Mouse (Mus musculus) embryonic facial prominence, embryonic 11.5 days (tissue): ENCODE measurements at regions not wholly inside any gene's neighbourhood (a gene's known extent, or its start where the extent isn't known, plus 50 kb on each side); places are given as distances from the start of the nearest gene placed in this dataset.

Experiments
- ATAC-seq: fragments of 200-750 bp; cut with Nextera tagmentation; replicated peaks from 2 replicates; pipeline ENCODE4 v1.8.0; 2017; ENCODE audit warnings: low read depth; ENCODE audit not compliant: insufficient number of reproducible peaks, low FRiP score, low TSS enrichment
- DNase-seq: peaks from one replicate; pipeline ENCODE4 v3.0.0-alpha.2; 2015; ENCODE audit warnings: low spot score
- H3K27ac ChIP-seq: fragments of 300-500 bp; sonication (generic); replicated peaks from 2 replicates; pipeline ENCODE4 v1.5.1; 2014; ENCODE audit warnings: mild to moderate bottlenecking, low read depth, low read length, control low read depth
- H3K27me3 ChIP-seq: fragments of 300-500 bp; sonication (generic); 2 replicates; pipeline ENCODE4 v1.6.1; 2014; ENCODE audit warnings: mild to moderate bottlenecking, low read length, moderate library complexity, mixed read lengths; ENCODE audit not compliant: control insufficient read depth, insufficient read depth
- H3K36me3 ChIP-seq: fragments of 300-500 bp; sonication (generic); replicated peaks from 2 replicates; pipeline ENCODE4 v1.6.1; 2014; ENCODE audit warnings: low read depth, mild to moderate bottlenecking, low read length, moderate library complexity, mixed read lengths; ENCODE audit not compliant: control insufficient read depth, insufficient read depth
- H3K4me1 ChIP-seq: fragments of 300-500 bp; sonication (generic); 2 replicates; pipeline ENCODE4 v1.6.1; 2014; ENCODE audit warnings: low read length, mixed read lengths; ENCODE audit not compliant: control insufficient read depth, insufficient read depth
- H3K4me2 ChIP-seq: fragments of 300-500 bp; sonication (generic); 2 replicates; pipeline ENCODE4 v1.6.1; 2014; ENCODE audit warnings: low read depth, mild to moderate bottlenecking, control low read depth, low read length, moderate library complexity
- H3K4me3 ChIP-seq: fragments of 300-500 bp; sonication (generic); 2 replicates; pipeline ENCODE4 v1.5.1; 2014; ENCODE audit warnings: low read depth, low read length, control low read depth
- H3K9ac ChIP-seq: fragments of 300-500 bp; sonication (generic); replicated peaks from 2 replicates; pipeline ENCODE4 v1.6.1; 2014; ENCODE audit warnings: mild to moderate bottlenecking, control low read depth, low read length
- H3K9me3 ChIP-seq: fragments of 300-500 bp; sonication (generic); replicated peaks from 2 replicates; pipeline ENCODE4 v1.6.1; 2016; ENCODE audit warnings: mild to moderate bottlenecking, low read length, inconsistent platforms, mixed read lengths; ENCODE audit not compliant: control insufficient read depth
- WGBS: fragments of 180-500 bp; shearing (Covaris S2); extraction: QIAGEN DNeasy Blood & Tissue Kit; methylation state at CpG from one replicate; pipeline ENCODE4 v1.1.7; 2014; 5-methylcytosine and 5-hydroxymethylcytosine counted together

DNA sequence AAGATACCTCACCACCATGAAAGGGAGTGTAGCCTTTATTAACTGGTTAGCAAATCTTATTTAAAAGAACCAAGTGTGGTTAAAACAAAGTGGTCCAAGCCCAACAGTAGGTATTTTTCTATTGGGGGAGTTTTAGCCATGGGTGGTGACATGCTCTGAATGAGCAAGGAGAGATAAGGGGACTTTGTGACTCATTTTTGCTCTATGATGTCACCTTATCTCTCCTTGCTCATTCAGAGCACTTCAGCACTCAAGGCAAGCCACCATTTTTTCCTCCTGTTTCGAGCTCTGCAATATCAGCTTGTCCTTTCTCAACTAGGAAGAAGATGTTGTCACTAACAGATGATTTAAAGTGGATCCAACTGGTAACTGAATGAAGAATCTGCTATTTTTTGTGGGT, 78.9 kb upstream of the Cxadr start:
- Histone ChIP-seq H3K4me1 (no peaks in the 10 kb centered on the region), H3K9me3 (no peaks in the 10 kb centered on the region), H3K4me2 (no peak overlapping the region), H3K27ac (no peak overlapping the region), H3K27me3 (no peaks in the 10 kb centered on the region), H3K9ac (no peak overlapping the region), H3K4me3 (no peak overlapping the region), H3K36me3 (no peaks in the 10 kb centered on the region)
- WGBS = 70% methylated on average over 1 of the region's 1 CpGs
- ATAC-seq (no peak), DNase-seq (no peak)

DNA sequence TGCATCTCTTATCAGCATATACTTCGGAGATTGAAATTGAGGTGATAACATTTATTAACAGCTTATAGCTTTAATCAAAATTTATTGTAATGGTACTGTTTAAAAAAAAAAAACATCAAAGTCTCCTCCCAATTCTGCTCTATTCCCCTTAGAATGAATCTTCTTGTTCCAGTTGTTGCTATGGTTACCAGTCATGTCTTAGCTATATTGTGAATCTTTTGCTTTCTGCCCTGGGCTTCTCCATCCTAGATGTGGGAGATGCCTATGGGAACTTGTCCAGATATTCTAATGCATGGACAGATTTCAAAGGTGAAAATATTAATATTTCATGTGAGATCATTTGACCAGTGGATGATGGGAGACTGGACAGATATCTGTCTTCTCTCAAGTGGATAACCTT, 79.5 kb upstream of the Cxadr start:
- 86% methylated on average over 1 of the region's 1 CpGs for WGBS
- ATAC-seq = no peak
- H3K4me2 ChIP-seq = no peak overlapping the region
- H3K27me3 ChIP-seq = no peaks in the 10 kb centered on the region
- H3K9me3 ChIP-seq = no peaks in the 10 kb centered on the region
- DNase-seq = no peak
- H3K4me3 ChIP-seq = no peak overlapping the region
- H3K27ac ChIP-seq = no peak overlapping the region
- H3K9ac ChIP-seq = no peak overlapping the region
- no peaks in the 10 kb centered on the region for H3K36me3 ChIP-seq
- no peaks in the 10 kb centered on the region for H3K4me1 ChIP-seq

DNA sequence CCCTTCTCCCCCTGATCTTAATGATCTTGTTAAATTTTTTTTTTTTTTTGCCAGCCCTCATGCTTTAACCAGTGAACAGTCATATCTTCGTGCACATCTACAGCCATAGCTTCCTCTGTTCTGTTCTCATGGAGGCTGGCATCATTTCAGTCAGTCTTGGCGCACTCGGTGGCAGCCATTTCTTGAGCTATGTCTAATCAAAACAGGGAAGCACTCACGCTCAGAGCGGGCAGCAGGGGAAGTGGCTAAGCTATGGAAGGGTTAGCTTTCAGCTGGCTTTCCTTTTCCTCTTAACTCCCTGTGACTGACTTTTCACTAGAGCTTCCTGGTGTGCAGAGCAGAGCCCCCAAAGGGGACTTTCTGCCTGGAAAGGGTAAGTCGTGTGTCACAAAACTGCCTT, 83.7 kb upstream of the Cxadr start:
- H3K4me3 ChIP-seq = no peak overlapping the region
- H3K36me3 ChIP-seq = no peaks in the 10 kb centered on the region
- no peaks in the 10 kb centered on the region for H3K27me3 ChIP-seq
- H3K9me3 ChIP-seq = no peaks in the 10 kb centered on the region
- peak; percentile 35 for DNase-seq
- no peak overlapping the region for H3K4me2 ChIP-seq
- no peak for ATAC-seq
- no peaks in the 10 kb centered on the region for H3K4me1 ChIP-seq
- no peak overlapping the region for H3K9ac ChIP-seq
- WGBS = 45% methylated on average over 6 of the region's 6 CpGs
- no peak overlapping the region for H3K27ac ChIP-seq

DNA sequence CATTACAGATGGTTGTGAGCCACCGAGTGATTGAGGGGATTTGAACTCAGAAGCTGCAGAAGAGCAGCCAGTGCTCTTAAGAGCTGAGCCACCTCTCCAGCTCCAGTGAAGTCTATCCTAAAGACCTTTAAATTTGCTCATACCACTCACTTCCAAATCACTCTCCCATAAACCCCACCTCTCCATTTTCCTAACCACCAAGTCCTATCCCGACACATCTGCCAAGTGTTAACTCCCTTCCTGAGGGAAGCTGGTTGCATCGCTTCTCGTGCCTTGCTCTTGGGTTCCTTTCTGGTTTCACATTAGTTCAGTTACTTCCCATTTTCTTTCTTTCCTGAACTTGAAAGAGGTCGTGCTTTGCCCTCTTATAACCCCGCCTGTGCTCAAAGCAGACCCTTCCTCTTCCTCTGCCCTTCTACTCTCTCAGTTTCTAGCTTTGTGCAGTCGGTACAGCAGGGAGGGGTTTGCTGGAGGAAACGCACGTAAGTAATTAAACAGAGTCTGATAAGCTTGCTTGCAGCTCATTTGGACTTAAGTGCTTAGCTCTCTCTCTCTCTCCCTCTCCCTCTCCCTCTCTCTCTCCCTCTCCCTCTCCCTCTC, 84.4 kb upstream of the Cxadr start:
- peak; percentile 26 for DNase-seq
- Histone ChIP-seq H3K9ac (no peak overlapping the region; the same call in 1 of the 2 replicates), H3K27me3 (no peaks in the 10 kb centered on the region), H3K4me2 (no peak overlapping the region; the same call in 1 of the 2 replicates), H3K36me3 (no peaks in the 10 kb centered on the region), H3K4me3 (no peak overlapping the region), H3K4me1 (no peaks in the 10 kb centered on the region), H3K27ac (no peak overlapping the region), H3K9me3 (no peaks in the 10 kb centered on the region)
- ATAC-seq = no peak
- 41% methylated on average over 9 of the region's 9 CpGs for WGBS

GRCm38 (mm10) chr16:78211687-78212086, 89.6 kb upstream of the Cxadr start:
- Histone ChIP-seq H3K4me3 (no peak overlapping the region), H3K4me2 (no peak overlapping the region), H3K27me3 (no peaks in the 10 kb centered on the region), H3K4me1 (no peaks in the 10 kb centered on the region), H3K27ac (no peak overlapping the region), H3K9me3 (no peaks in the 10 kb centered on the region), H3K9ac (no peak overlapping the region), H3K36me3 (no peaks in the 10 kb centered on the region)
- WGBS = 75% methylated on average over 8 of the region's 8 CpGs
- ATAC-seq (no peak), DNase-seq (no peak)

- H3K4me2 ChIP-seq = no peak overlapping the region
- H3K27ac ChIP-seq = no peak overlapping the region
- H3K4me3 ChIP-seq = no peak overlapping the region
- no peaks in the 10 kb centered on the region for H3K27me3 ChIP-seq
- no peaks in the 10 kb centered on the region for H3K9me3 ChIP-seq
- WGBS = 83% methylated on average over 5 of the region's 5 CpGs
- no peak for DNase-seq
- H3K36me3 ChIP-seq = no peaks in the 10 kb centered on the region
- no peak for ATAC-seq
- no peaks in the 10 kb centered on the region for H3K4me1 ChIP-seq
- H3K9ac ChIP-seq = no peak overlapping the region
Observed at GRCm38 (mm10) chr16:78208321-78208720, 93.0 kb upstream of the Cxadr start.

- DNase-seq (no peak), ATAC-seq (no peak)
- H3K27ac ChIP-seq = no peak overlapping the region
- H3K36me3 ChIP-seq = no peaks in the 10 kb centered on the region
- H3K4me3 ChIP-seq = no peak overlapping the region
- H3K27me3 ChIP-seq = no peaks in the 10 kb centered on the region
- 79% methylated on average over 9 of the region's 9 CpGs for WGBS
- no peaks in the 10 kb centered on the region for H3K9me3 ChIP-seq
- H3K4me2 ChIP-seq = no peak overlapping the region
- no peaks in the 10 kb centered on the region for H3K4me1 ChIP-seq
- no peak overlapping the region for H3K9ac ChIP-seq
Observed at GRCm38 (mm10) chr16:78204332-78204731, 97.0 kb upstream of the Cxadr start.

DNA sequence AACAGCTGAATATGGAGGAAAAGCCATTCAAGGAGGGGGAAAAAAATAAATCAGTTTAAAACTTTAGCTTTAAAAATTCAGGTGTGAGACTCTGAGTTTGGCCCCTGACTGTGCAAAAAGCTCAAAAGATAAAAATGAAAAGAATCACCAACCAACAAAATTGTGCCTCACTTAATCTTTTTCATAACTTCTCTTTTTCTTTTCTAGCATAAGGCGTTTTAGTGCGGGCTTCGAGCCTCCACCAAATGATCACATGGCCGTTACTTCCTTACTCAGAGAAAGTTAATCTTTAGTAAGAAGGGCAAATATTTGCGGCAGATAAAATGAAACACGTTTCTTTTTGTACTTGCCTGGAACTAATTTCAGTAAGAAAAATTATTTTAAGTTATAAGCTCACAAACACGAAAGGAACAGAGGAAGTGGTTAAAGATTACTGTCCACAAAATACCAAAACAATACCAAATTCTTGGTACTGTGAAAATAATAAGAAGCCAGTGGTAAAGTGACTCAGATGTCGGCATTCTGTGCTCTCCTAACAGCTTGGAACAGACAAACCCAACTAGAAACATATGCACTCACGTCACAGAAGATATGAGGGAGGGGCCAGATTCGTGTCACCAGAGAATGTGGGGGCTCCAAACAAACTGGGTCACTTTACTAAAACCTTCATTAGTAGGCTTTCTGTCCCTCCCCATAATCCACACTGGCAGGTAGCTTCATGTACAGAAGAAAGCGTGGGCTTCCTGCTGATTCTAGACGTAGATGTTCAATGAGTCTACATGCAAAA, 101.1 kb upstream of the Cxadr start:
- no peaks in the 10 kb centered on the region for H3K9me3 ChIP-seq
- H3K27ac ChIP-seq = no peak overlapping the region
- no peak for ATAC-seq
- H3K27me3 ChIP-seq = no peaks in the 10 kb centered on the region
- H3K4me3 ChIP-seq = no peak overlapping the region
- no peaks in the 10 kb centered on the region for H3K4me1 ChIP-seq
- WGBS = 80% methylated on average over 12 of the region's 12 CpGs
- H3K4me2 ChIP-seq = no peak overlapping the region
- no peaks in the 10 kb centered on the region for H3K36me3 ChIP-seq
- no peak for DNase-seq
- H3K9ac ChIP-seq = no peak overlapping the region
